Mouse (Mus musculus) forelimb bud, embryonic 11.5 days (tissue): ENCODE measurements around the gene Nop53.

Experiments used
- DNase-seq: peaks from one replicate; pipeline ENCODE4 v3.0.0-alpha.2; 2012; ENCODE audit warnings: low read depth, low spot score

Nop53 gene

GRCm38 (mm10) chr7:15960691-15961090, 14.8 kb upstream of the Nop53 start:
- no peak for DNase-seq

GRCm38 (mm10) chr7:15956143-15956542, 10.3 kb upstream of the Nop53 start:
- no peak for DNase-seq

- no peak for DNase-seq
Observed at GRCm38 (mm10) chr7:15955509-15955908, 9.6 kb upstream of the Nop53 start.

GRCm38 (mm10) chr7:15954978-15955443, 9.1 kb upstream of the Nop53 start:
- no peak for DNase-seq

- DNase-seq, result no peak
Observed at GRCm38 (mm10) chr7:15954436-15954835, 8.6 kb upstream of the Nop53 start.

GRCm38 (mm10) chr7:15953307-15954074, 7.6 kb upstream of the Nop53 start:
- no peak for DNase-seq

GRCm38 (mm10) chr7:15952416-15952815, 6.5 kb upstream of the Nop53 start:
- no peak for DNase-seq

GRCm38 (mm10) chr7:15950008-15950407, 4.1 kb upstream of the Nop53 start:
- no peak for DNase-seq

- DNase-seq, result no peak
Observed at GRCm38 (mm10) chr7:15949216-15949790, 3.4 kb upstream of the Nop53 start.

GRCm38 (mm10) chr7:15948381-15948941, 2.6 kb upstream of the Nop53 start:
- peak; percentile 48 for DNase-seq

GRCm38 (mm10) chr7:15947653-15948260, 1.9 kb upstream of the Nop53 start:
- no peak for DNase-seq

GRCm38 (mm10) chr7:15945211-15945610, 663 bp downstream of the Nop53 start:
- no peak for DNase-seq

GRCm38 (mm10) chr7:15944311-15944710, 1.6 kb downstream of the Nop53 start:
- DNase-seq, result no peak

GRCm38 (mm10) chr7:15938621-15939020, 7.3 kb downstream of the Nop53 start:
- no peak for DNase-seq

GRCm38 (mm10) chr7:15937491-15937890, 8.4 kb downstream of the Nop53 start:
- DNase-seq, result no peak

- no peak for DNase-seq
Observed at GRCm38 (mm10) chr7:15933437-15934359, 12.2 kb downstream of the Nop53 start.

- no peak for DNase-seq
Observed at GRCm38 (mm10) chr7:15931635-15932034, 14.2 kb downstream of the Nop53 start.

GRCm38 (mm10) chr7:15930543-15930942, 15.3 kb downstream of the Nop53 start:
- no peak for DNase-seq

- DNase-seq, result peak; percentile 47
Observed at GRCm38 (mm10) chr7:15929910-15930309, 16.0 kb downstream of the Nop53 start.

- DNase-seq, result peak; percentile 94
Observed at GRCm38 (mm10) chr7:15922220-15922773, 23.6 kb downstream of the Nop53 start, which contains the start of gene Selenow. Gene Selenow, minus strand, starts transcription at chr7:15922402.

GRCm38 (mm10) chr7:15921796-15922195, 24.1 kb downstream of the Nop53 start:
- peak; percentile 68 for DNase-seq
